Mouse (Mus musculus) forebrain, embryonic 16.5 days (tissue): ENCODE data around the gene Baz2b. TPM values are rescaled to one million over a fixed set of nuclear protein-coding genes. Genes with fewer than 3 reads are reported as not detected.
A peak's percentile ranks its signal among the peaks of the same experiment; 100 is the strongest.

Source experiments
- ATAC-seq: fragments of 200-750 bp; cut with Nextera tagmentation; 2 replicates; pipeline ENCODE4 v1.8.0; 2017; ENCODE audit warnings: mild to moderate bottlenecking, moderate library complexity
- H3K27ac ChIP-seq: fragments of 300-500 bp; sonication (generic); 2 replicates; pipeline ENCODE4 v1.5.1; 2014; ENCODE audit warnings: low read length, control low read depth
- H3K27me3 ChIP-seq: fragments of 300-500 bp; sonication (generic); replicated peaks from 2 replicates; pipeline ENCODE4 v1.6.1; 2014; ENCODE audit warnings: low read length; ENCODE audit not compliant: control insufficient read depth, insufficient read depth
- H3K36me3 ChIP-seq: fragments of 300-500 bp; sonication (generic); 2 replicates; pipeline ENCODE4 v1.6.1; 2014; ENCODE audit not compliant: control insufficient read depth, insufficient read depth
- H3K4me1 ChIP-seq: fragments of 300-500 bp; sonication (generic); replicated peaks from 2 replicates; pipeline ENCODE4 v1.6.1; 2014; ENCODE audit warnings: low read length; ENCODE audit not compliant: control insufficient read depth, insufficient read depth
- H3K4me2 ChIP-seq: fragments of 300-500 bp; sonication (generic); 2 replicates; pipeline ENCODE4 v1.6.1; 2014; ENCODE audit warnings: mild to moderate bottlenecking, low read length, control low read depth
- H3K4me3 ChIP-seq: fragments of 300-500 bp; sonication (generic); replicated peaks from 2 replicates; pipeline ENCODE4 v1.5.1; 2014; ENCODE audit warnings: mild to moderate bottlenecking, low read length, control low read depth
- H3K9ac ChIP-seq: fragments of 300-500 bp; sonication (generic); replicated peaks from 2 replicates; pipeline ENCODE4 v1.6.1; 2014; ENCODE audit warnings: low read depth, low read length, control low read depth
- H3K9me3 ChIP-seq: fragments of 300-500 bp; sonication (generic); 2 replicates; pipeline ENCODE4 v1.6.1; 2016; ENCODE audit warnings: low read length; ENCODE audit not compliant: control insufficient read depth
- WGBS: fragments of 180-500 bp; shearing (Covaris S2); extraction: QIAGEN DNeasy Blood & Tissue Kit; methylation state at CpG from one replicate; pipeline ENCODE4 v1.1.7; 2014; 5-methylcytosine and 5-hydroxymethylcytosine counted together
- polyA plus RNA-seq: library from polyadenylated mRNA; unstranded; fragments of >200 nt; fragmentation: Nextera tagmentation; extraction: Ambion mirVana; gene quantifications from 2 replicates; pipeline ENCODE4 v1.2.1, GENCODE M21; 2015

Gene Baz2b
- polyA plus RNA-seq, 1 experiment from 2014 or later = 70.2 TPM

- Histone ChIP-seq H3K27me3 (no peaks in the 10 kb centered on the region), H3K9ac (no peak overlapping the region), H3K4me3 (no peak overlapping the region), H3K9me3 (no peaks in the 10 kb centered on the region), H3K4me2 (no peak overlapping the region), H3K4me1 (peaks cover 4% of the 10 kb centered on the region), H3K36me3 (peaks cover 10% of the 10 kb centered on the region; the same call in 1 of the 2 replicates), H3K27ac (no peak overlapping the region)
- WGBS = 29% methylated on average over 6 of the region's 6 CpGs
- ATAC-seq = peak; percentile 78
These were observed 251.1 kb downstream of the Baz2b start for GRCm38 (mm10) chr2:59958543-59958942.

GRCm38 (mm10) chr2:59955916-59956315 lies 253.7 kb downstream of the Baz2b start:
- no peak for ATAC-seq
- Histone ChIP-seq H3K4me1 (peaks cover 4% of the 10 kb centered on the region), H3K4me2 (no peak overlapping the region), H3K27ac (no peak overlapping the region), H3K9me3 (no peaks in the 10 kb centered on the region), H3K4me3 (no peak overlapping the region), H3K36me3 (0 out of 2 replicates have a peak, but pooled peaks cover 5% of the 10 kb centered on the region), H3K27me3 (no peaks in the 10 kb centered on the region), H3K9ac (no peak overlapping the region)
- WGBS = 89% methylated on average over 7 of the region's 7 CpGs

- H3K36me3 ChIP-seq = 0 out of 2 replicates have a peak, but pooled peaks cover 3% of the 10 kb centered on the region
- no peak overlapping the region for H3K27ac ChIP-seq
- ATAC-seq = no peak
- no peaks in the 10 kb centered on the region for H3K27me3 ChIP-seq
- 58% methylated on average over 3 of the region's 3 CpGs for WGBS
- no peak overlapping the region for H3K4me3 ChIP-seq
- no peaks in the 10 kb centered on the region for H3K9me3 ChIP-seq
- no peak overlapping the region for H3K4me2 ChIP-seq
- peaks cover 4% of the 10 kb centered on the region for H3K4me1 ChIP-seq
- no peak overlapping the region for H3K9ac ChIP-seq
These were observed 254.8 kb downstream of the Baz2b start for GRCm38 (mm10) chr2:59954791-59955190.

- WGBS = 89% methylated on average over 13 of the region's 13 CpGs
- H3K4me3 ChIP-seq = no peak overlapping the region
These were observed 257.2 kb downstream of the Baz2b start for GRCm38 (mm10) chr2:59952286-59953014.

GRCm38 (mm10) chr2:59951706-59952105 lies 257.9 kb downstream of the Baz2b start:
- WGBS = 81% methylated on average over 8 of the region's 8 CpGs
- Histone ChIP-seq H3K4me2 (no peak overlapping the region), H3K4me3 (no peak overlapping the region), H3K9ac (no peak overlapping the region), H3K36me3 (peaks cover 8% of the 10 kb centered on the region), H3K27me3 (no peaks in the 10 kb centered on the region), H3K9me3 (no peaks in the 10 kb centered on the region), H3K27ac (no peak overlapping the region), H3K4me1 (no peaks in the 10 kb centered on the region)
- ATAC-seq = no peak

More at GRCm38 (mm10) chr2:59952286-59953014, 257.2 kb downstream of the Baz2b start:
- Histone ChIP-seq H3K9me3 (no peaks in the 10 kb centered on the region), H3K27me3 (no peaks in the 10 kb centered on the region), H3K27ac (no peak overlapping the region), H3K9ac (no peak overlapping the region), H3K4me1 (no peaks in the 10 kb centered on the region), H3K4me2 (no peak overlapping the region), H3K36me3 (peaks cover 5% of the 10 kb centered on the region)
- ATAC-seq = no peak

- no peak overlapping the region for H3K9ac ChIP-seq
- no peak overlapping the region for H3K27ac ChIP-seq
- no peaks in the 10 kb centered on the region for H3K9me3 ChIP-seq
- no peak overlapping the region for H3K4me2 ChIP-seq
- no peaks in the 10 kb centered on the region for H3K4me1 ChIP-seq
- H3K36me3 ChIP-seq = peaks cover 8% of the 10 kb centered on the region
- H3K27me3 ChIP-seq = no peaks in the 10 kb centered on the region
- WGBS = 79% methylated on average over 4 of the region's 4 CpGs
- no peak for ATAC-seq
- no peak overlapping the region for H3K4me3 ChIP-seq
These were observed 258.5 kb downstream of the Baz2b start for GRCm38 (mm10) chr2:59951127-59951526.

GRCm38 (mm10) chr2:59936296-59936695 lies 273.3 kb downstream of the Baz2b start:
- Histone ChIP-seq H3K9me3 (no peaks in the 10 kb centered on the region), H3K36me3 (peaks cover 2% of the 10 kb centered on the region), H3K27ac (no peak overlapping the region), H3K4me3 (no peak overlapping the region), H3K4me1 (no peaks in the 10 kb centered on the region), H3K9ac (no peak overlapping the region), H3K27me3 (no peaks in the 10 kb centered on the region), H3K4me2 (no peak overlapping the region)
- no peak for ATAC-seq
- 46% methylated on average over 9 of the region's 9 CpGs for WGBS

- no peak overlapping the region for H3K9ac ChIP-seq
- 0 out of 2 replicates have a peak, but pooled peaks have one; percentile 58 for ATAC-seq
- no peaks in the 10 kb centered on the region for H3K4me1 ChIP-seq
- H3K4me2 ChIP-seq = no peak overlapping the region
- H3K27ac ChIP-seq = no peak overlapping the region
- no peaks in the 10 kb centered on the region; the same call in 1 of the 2 replicates for H3K36me3 ChIP-seq
- no peaks in the 10 kb centered on the region for H3K27me3 ChIP-seq
- 88% methylated on average over 3 of the region's 3 CpGs for WGBS
- H3K4me3 ChIP-seq = no peak overlapping the region
- no peaks in the 10 kb centered on the region for H3K9me3 ChIP-seq
These were observed 276.5 kb downstream of the Baz2b start for GRCm38 (mm10) chr2:59933129-59933528.

GRCm38 (mm10) chr2:59932244-59932643 lies 277.4 kb downstream of the Baz2b start:
- H3K27me3 ChIP-seq = no peaks in the 10 kb centered on the region
- H3K4me2 ChIP-seq = no peak overlapping the region
- H3K36me3 ChIP-seq = no peaks in the 10 kb centered on the region; the same call in 1 of the 2 replicates
- no peak overlapping the region for H3K27ac ChIP-seq
- H3K4me3 ChIP-seq = no peak overlapping the region
- H3K9ac ChIP-seq = no peak overlapping the region
- WGBS = 95% methylated on average over 4 of the region's 4 CpGs
- no peaks in the 10 kb centered on the region for H3K4me1 ChIP-seq
- no peak for ATAC-seq
- H3K9me3 ChIP-seq = no peaks in the 10 kb centered on the region
